Mouse (Mus musculus) lung, embryonic 14.5 days (tissue): ENCODE measurements at regions not wholly inside any gene's neighbourhood (a gene's known extent, or its start where the extent isn't known, plus 50 kb on each side); places are given as distances from the start of the nearest gene placed in this dataset.

Experiments
- ATAC-seq: fragments of 200-750 bp; cut with Nextera tagmentation; 2 replicates; pipeline ENCODE4 v1.8.0; 2017; ENCODE audit warnings: mild to moderate bottlenecking, moderate TSS enrichment, moderate library complexity; ENCODE audit not compliant: insufficient read depth
- DNase-seq: peaks from one replicate; pipeline ENCODE4 v3.0.0-alpha.2; 2015
- H3K27ac ChIP-seq: fragments of 300-500 bp; sonication (generic); 2 replicates; pipeline ENCODE4 v1.5.1; 2014; ENCODE audit warnings: low read depth, mild to moderate bottlenecking, moderate library complexity
- H3K27me3 ChIP-seq: fragments of 300-500 bp; sonication (generic); 2 replicates; pipeline ENCODE4 v1.6.1; 2014; ENCODE audit warnings: low read length, control low read depth; ENCODE audit not compliant: insufficient read depth
- H3K36me3 ChIP-seq: fragments of 300-500 bp; sonication (generic); 2 replicates; pipeline ENCODE4 v1.6.1; 2014; ENCODE audit warnings: control low read depth; ENCODE audit not compliant: insufficient read depth
- H3K4me1 ChIP-seq: fragments of 300-500 bp; sonication (generic); 2 replicates; pipeline ENCODE4 v1.6.1; 2014; ENCODE audit warnings: antibody characterized with exemption, control low read depth; ENCODE audit not compliant: insufficient read depth
- H3K4me2 ChIP-seq: fragments of 300-500 bp; sonication (generic); 2 replicates; pipeline ENCODE4 v1.6.1; 2014; ENCODE audit warnings: mild to moderate bottlenecking
- H3K4me3 ChIP-seq: fragments of 300-500 bp; sonication (generic); 2 replicates; pipeline ENCODE4 v1.5.1; 2014; ENCODE audit warnings: low read depth, low read length
- H3K9ac ChIP-seq: fragments of 300-500 bp; sonication (generic); 2 replicates; pipeline ENCODE4 v1.6.1; 2014
- H3K9me3 ChIP-seq: fragments of 300-500 bp; sonication (generic); 2 replicates; pipeline ENCODE4 v1.6.1; 2016; ENCODE audit warnings: low read depth, low read length, control low read depth
- CTCF ChIP-seq: IDR thresholded peaks from 2 replicates; pipeline ENCODE4 v1.5.1; 2016; ENCODE audit warnings: antibody characterized with exemption, low read depth
- WGBS: fragments of 180-500 bp; shearing (Covaris S2); extraction: QIAGEN DNeasy Blood & Tissue Kit; methylation state at CpG from one replicate; pipeline ENCODE4 v1.1.7; 2014; 5-methylcytosine and 5-hydroxymethylcytosine counted together

GRCm38 (mm10) chr2:146625166-146625751 is 113.1 kb upstream of the Ralgapa2 start:
- Histone ChIP-seq H3K4me3 (no peak overlapping the region), H3K27ac (no peak overlapping the region), H3K9ac (no peak overlapping the region), H3K4me2 (no peak overlapping the region), H3K36me3 (no peaks in the 10 kb centered on the region), H3K9me3 (no peaks in the 10 kb centered on the region), H3K4me1 (no peaks in the 10 kb centered on the region), H3K27me3 (no peaks in the 10 kb centered on the region)
- DNase-seq (no peak), ATAC-seq (no peak)
- WGBS = 31% methylated on average over 5 of the region's 5 CpGs
- no peak for TF ChIP-seq CTCF

- no peak for TF ChIP-seq CTCF
- Histone ChIP-seq H3K9ac (no peak overlapping the region), H3K4me2 (no peak overlapping the region), H3K4me3 (no peak overlapping the region), H3K27me3 (no peaks in the 10 kb centered on the region), H3K36me3 (no peaks in the 10 kb centered on the region), H3K9me3 (no peaks in the 10 kb centered on the region), H3K27ac (no peak overlapping the region), H3K4me1 (no peaks in the 10 kb centered on the region)
- 38% methylated on average over 1 of the region's 1 CpGs for WGBS
- DNase-seq (no peak), ATAC-seq (no peak)
These were observed 114.4 kb upstream of the Ralgapa2 start for GRCm38 (mm10) chr2:146626531-146626930.

GRCm38 (mm10) chr2:146630179-146630578 is 118.0 kb upstream of the Ralgapa2 start:
- no peak overlapping the region for H3K4me2 ChIP-seq
- TF ChIP-seq CTCF = no peak
- no peak overlapping the region for H3K27ac ChIP-seq
- DNase-seq = no peak
- ATAC-seq = no peak
- H3K4me1 ChIP-seq = no peaks in the 10 kb centered on the region
- H3K9ac ChIP-seq = no peak overlapping the region
- WGBS = 59% methylated on average over 3 of the region's 3 CpGs
- H3K36me3 ChIP-seq = no peaks in the 10 kb centered on the region
- H3K27me3 ChIP-seq = no peaks in the 10 kb centered on the region
- no peak overlapping the region for H3K4me3 ChIP-seq
- no peaks in the 10 kb centered on the region for H3K9me3 ChIP-seq

DNA sequence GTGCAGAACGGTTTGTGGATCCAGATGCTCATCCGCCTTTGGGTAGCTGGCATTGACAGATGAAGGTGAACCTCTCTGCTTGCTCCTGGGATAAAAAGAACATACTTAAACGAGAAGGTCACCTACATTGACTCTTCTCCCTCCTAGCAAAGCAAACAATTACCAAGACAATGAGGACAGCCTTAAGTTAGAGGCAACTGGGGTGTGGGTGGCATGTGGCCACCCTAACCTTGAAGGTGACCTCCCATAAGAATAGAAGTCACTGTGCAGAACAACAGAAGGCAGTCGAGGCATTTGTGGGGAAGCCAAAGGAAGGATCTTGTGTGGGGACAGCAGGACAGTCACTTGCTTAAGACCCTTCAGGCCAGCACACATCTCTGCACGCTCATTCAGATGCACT is 119.0 kb upstream of the Ralgapa2 start:
- TF ChIP-seq CTCF = no peak
- H3K27me3 ChIP-seq = no peaks in the 10 kb centered on the region
- 59% methylated on average over 5 of the region's 5 CpGs for WGBS
- H3K36me3 ChIP-seq = no peaks in the 10 kb centered on the region
- no peak for ATAC-seq
- no peak overlapping the region for H3K4me2 ChIP-seq
- H3K9ac ChIP-seq = no peak overlapping the region
- H3K4me1 ChIP-seq = no peaks in the 10 kb centered on the region
- no peak overlapping the region for H3K4me3 ChIP-seq
- no peak overlapping the region for H3K27ac ChIP-seq
- DNase-seq = no peak
- no peaks in the 10 kb centered on the region for H3K9me3 ChIP-seq

GRCm38 (mm10) chr2:146633329-146634070 is 121.4 kb upstream of the Ralgapa2 start:
- H3K4me1 ChIP-seq = no peaks in the 10 kb centered on the region
- H3K36me3 ChIP-seq = no peaks in the 10 kb centered on the region
- DNase-seq (peak; percentile 93), ATAC-seq (peak; percentile 80)
- WGBS = 48% methylated on average over 16 of the region's 16 CpGs
- H3K4me3 ChIP-seq = no peak overlapping the region
- no peak overlapping the region for H3K9ac ChIP-seq
- H3K27ac ChIP-seq = no peak overlapping the region
- TF ChIP-seq CTCF = peak; percentile 73
- H3K9me3 ChIP-seq = no peaks in the 10 kb centered on the region
- no peak overlapping the region for H3K4me2 ChIP-seq
- H3K27me3 ChIP-seq = no peaks in the 10 kb centered on the region

DNA sequence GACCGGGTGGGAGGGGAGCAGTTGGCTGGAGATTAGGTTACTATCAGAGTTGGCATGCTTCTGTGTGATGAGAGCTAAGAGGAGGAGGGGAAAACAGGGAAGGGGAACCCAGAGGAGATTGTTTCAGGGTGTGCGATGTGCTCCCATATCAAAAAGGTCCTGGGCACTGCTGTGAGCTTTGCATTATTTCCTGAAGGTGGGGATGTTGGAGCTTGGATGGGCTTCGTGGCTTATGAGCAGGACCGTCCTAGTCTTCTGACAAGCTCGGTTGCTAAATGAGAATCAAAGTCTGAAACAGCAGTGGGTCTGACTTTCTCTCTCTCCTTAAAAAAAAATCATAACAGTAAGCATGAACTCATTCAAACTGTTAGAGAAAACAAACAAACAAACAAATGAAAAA is 125.4 kb upstream of the Ralgapa2 start:
- H3K27ac ChIP-seq = no peak overlapping the region
- no peaks in the 10 kb centered on the region for H3K4me1 ChIP-seq
- TF ChIP-seq CTCF = 0 out of 2 replicates have a peak, but pooled peaks have one; percentile 15
- no peaks in the 10 kb centered on the region for H3K9me3 ChIP-seq
- no peaks in the 10 kb centered on the region for H3K27me3 ChIP-seq
- H3K4me3 ChIP-seq = no peak overlapping the region
- H3K9ac ChIP-seq = no peak overlapping the region
- 57% methylated on average over 5 of the region's 5 CpGs for WGBS
- no peak for DNase-seq
- H3K36me3 ChIP-seq = no peaks in the 10 kb centered on the region
- ATAC-seq = no peak
- no peak overlapping the region for H3K4me2 ChIP-seq

DNA sequence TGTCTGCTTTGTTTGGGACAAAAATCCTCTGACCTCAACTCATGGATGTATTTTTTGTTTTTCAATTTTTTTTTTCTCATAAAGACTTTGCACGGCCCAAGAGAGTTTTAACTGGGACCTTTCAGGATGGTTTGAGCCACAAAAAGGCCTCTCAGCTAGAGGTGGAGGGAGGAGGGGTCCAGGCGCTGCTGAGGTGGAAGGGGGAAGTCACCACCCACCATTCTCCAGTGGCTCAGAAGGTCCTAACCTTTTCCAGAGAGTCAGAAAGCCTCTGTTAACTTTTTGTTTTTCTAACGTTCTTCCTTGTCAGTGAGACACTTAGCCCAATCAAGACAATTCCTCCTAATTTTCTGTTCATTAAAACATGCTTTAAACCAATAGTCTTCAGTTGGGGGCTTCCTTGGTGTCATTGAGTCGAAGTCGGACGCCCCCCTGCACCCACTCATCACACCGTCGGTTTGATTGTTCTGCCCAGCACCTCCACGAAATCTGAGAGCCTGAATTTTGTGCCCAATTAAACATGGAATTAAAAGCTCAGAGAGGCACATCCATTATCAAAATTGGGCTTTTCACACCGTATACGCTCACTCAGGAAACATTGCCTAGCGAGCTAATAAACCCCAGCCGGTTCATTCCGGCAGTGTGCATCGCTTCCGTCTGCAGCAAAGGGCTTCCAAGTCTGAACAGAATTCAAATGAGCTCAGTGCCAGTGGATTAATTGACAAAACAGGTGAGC is 134.3 kb upstream of the Ralgapa2 start:
- TF ChIP-seq CTCF = no peak
- H3K36me3 ChIP-seq = no peaks in the 10 kb centered on the region
- H3K4me2 ChIP-seq = no peak overlapping the region
- no peak overlapping the region for H3K27ac ChIP-seq
- H3K9ac ChIP-seq = no peak overlapping the region
- H3K4me1 ChIP-seq = no peaks in the 10 kb centered on the region
- WGBS = 53% methylated on average over 16 of the region's 16 CpGs
- H3K27me3 ChIP-seq = no peaks in the 10 kb centered on the region
- no peak overlapping the region for H3K4me3 ChIP-seq
- ATAC-seq (0 out of 2 replicates have a peak, but pooled peaks have one; percentile 23), DNase-seq (no peak)
- no peaks in the 10 kb centered on the region for H3K9me3 ChIP-seq
